Mouse (Mus musculus) kidney, adult 2 months (tissue): Measurements from ENCODE around the gene Wasf3. TPM values are rescaled to one million over a fixed set of nuclear protein-coding genes. Genes with fewer than 3 reads are reported as not detected.

Source experiments
- DNase-seq: peaks from one replicate; pipeline ENCODE4 v3.0.0; 2021
- H3K27ac ChIP-seq: fragments of 200-500 bp; 2 replicates; pipeline ENCODE4 v1.5.1; 2012; ENCODE audit warnings: low read depth, low read length, control low read depth, inconsistent platforms; ENCODE audit not compliant: insufficient read depth
- H3K27me3 ChIP-seq: fragments of 200-500 bp; replicated peaks from 2 replicates; pipeline ENCODE4 v1.6.1; 2012; ENCODE audit warnings: mild to moderate bottlenecking, moderate library complexity, low read length, inconsistent platforms; ENCODE audit not compliant: control insufficient read depth, insufficient read depth
- H3K36me3 ChIP-seq: fragments of 200-500 bp; 2 replicates; pipeline ENCODE4 v1.6.1; 2012; ENCODE audit warnings: mild to moderate bottlenecking, moderate library complexity, low read length, inconsistent platforms; ENCODE audit not compliant: control insufficient read depth, insufficient read depth
- H3K4me1 ChIP-seq: fragments of 200-500 bp; 2 replicates; pipeline ENCODE4 v1.6.1; 2011; ENCODE audit warnings: low read length; ENCODE audit not compliant: control insufficient read depth, insufficient read depth
- H3K4me3 ChIP-seq: fragments of 200-500 bp; 2 replicates; pipeline ENCODE4 v1.5.1; 2011; ENCODE audit warnings: mild to moderate bottlenecking, low read depth, low read length, control low read depth; ENCODE audit not compliant: insufficient read depth
- CTCF ChIP-seq: fragments of 200-500 bp; conservative IDR thresholded peaks from 2 replicates; pipeline ENCODE4 v1.5.1; 2011; ENCODE audit warnings: low read depth, mild to moderate bottlenecking, control low read depth, low read length, moderate library complexity, mixed read lengths; ENCODE audit not compliant: insufficient read depth, insufficient read length
- POLR2A ChIP-seq: fragments of 200-500 bp; IDR thresholded peaks from one replicate; pipeline ENCODE4 v1.6.1; 2011; ENCODE audit warnings: low read depth, low read length, control low read depth
- WGBS: fragments of 180-500 bp; shearing (Covaris S2); methylation state at CpG from one replicate; pipeline ENCODE4 v1.1.7; 2018; 5-methylcytosine and 5-hydroxymethylcytosine counted together
- polyA plus RNA-seq: library from polyadenylated mRNA; depleted of rRNA; stranded (reverse); fragments of >200 nt; gene quantifications from 2 replicates; pipeline ENCODE4 v1.2.3, GENCODE M21; 2012

The Wasf3 gene
- polyA plus RNA-seq, 1 experiment, result 5.9 TPM

DNA sequence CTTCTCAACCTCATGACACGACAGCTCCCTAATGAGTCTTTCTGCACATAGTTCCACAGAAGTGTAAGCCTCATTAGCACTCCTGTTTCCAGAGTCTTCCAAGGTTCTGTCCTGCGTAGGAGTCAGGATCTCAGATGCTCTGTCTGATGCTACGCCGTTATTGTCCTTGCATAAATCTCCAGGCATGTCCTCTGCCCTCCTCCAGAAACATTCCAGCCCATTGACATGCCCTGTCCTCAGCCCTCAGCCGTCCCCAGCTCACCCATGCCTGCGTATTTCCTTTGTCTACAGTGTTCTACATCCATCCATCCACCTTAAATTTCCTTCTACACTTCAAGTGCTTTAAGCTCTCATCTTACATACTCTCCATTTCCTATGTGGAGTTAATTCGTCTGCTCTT is 32.8 kb upstream of the Wasf3 start:
- no peak overlapping the region for H3K27ac ChIP-seq
- no peak overlapping the region for H3K4me3 ChIP-seq
- WGBS, result 47% methylated on average over 7 of the region's 7 CpGs
- TF ChIP-seq POLR2A (no peak), CTCF (no peak)
- no peaks in the 10 kb centered on the region for H3K36me3 ChIP-seq
- no peak for DNase-seq
- no peaks in the 10 kb centered on the region for H3K27me3 ChIP-seq
- no peaks in the 10 kb centered on the region for H3K4me1 ChIP-seq

GRCm38 (mm10) chr5:146360386-146360785 is 24.4 kb upstream of the Wasf3 start:
- no peak for TF ChIP-seq POLR2A
- no peak for TF ChIP-seq CTCF
- Histone ChIP-seq H3K27ac (no peak overlapping the region), H3K4me3 (no peak overlapping the region), H3K27me3 (no peaks in the 10 kb centered on the region; the same call in 1 of the 2 replicates), H3K36me3 (no peaks in the 10 kb centered on the region), H3K4me1 (no peaks in the 10 kb centered on the region)
- WGBS, result 23% methylated on average over 10 of the region's 10 CpGs
- DNase-seq, result peak; percentile 12

DNA sequence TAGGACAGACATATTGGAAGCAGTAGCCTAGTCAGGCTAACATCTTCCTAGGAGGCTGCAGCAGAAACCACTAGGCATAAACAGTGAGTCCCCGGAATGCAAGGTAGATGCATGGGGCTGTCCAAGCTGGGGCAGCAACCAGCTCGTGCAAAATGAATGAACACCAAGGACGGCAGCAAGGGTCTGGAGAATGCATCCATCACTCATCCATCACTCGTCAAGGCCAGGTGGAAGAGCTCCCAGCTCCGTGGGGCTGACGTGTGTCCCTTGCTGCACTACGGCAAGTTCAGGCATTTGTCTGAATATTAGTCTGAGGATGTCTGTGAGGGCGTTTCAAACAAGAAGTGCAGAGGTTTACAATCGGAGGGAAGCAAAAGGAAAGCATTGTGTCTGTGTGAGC is 22.1 kb upstream of the Wasf3 start:
- TF ChIP-seq CTCF, result no peak
- no peak for TF ChIP-seq POLR2A
- WGBS, result 84% methylated on average over 9 of the region's 9 CpGs
- no peak for DNase-seq

GRCm38 (mm10) chr5:146368356-146368755 is 16.4 kb upstream of the Wasf3 start:
- TF ChIP-seq POLR2A (no peak), CTCF (no peak)
- DNase-seq, result no peak
- H3K4me1 ChIP-seq, result no peaks in the 10 kb centered on the region
- H3K27me3 ChIP-seq, result no peaks in the 10 kb centered on the region
- H3K36me3 ChIP-seq, result no peaks in the 10 kb centered on the region
- H3K4me3 ChIP-seq, result no peak overlapping the region
- no peak overlapping the region for H3K27ac ChIP-seq
- WGBS, result 69% methylated on average over 2 of the region's 2 CpGs

More for the DNA sequence above, 22.1 kb upstream of the Wasf3 start:
- H3K36me3 ChIP-seq, result no peaks in the 10 kb centered on the region
- H3K4me3 ChIP-seq, result no peak overlapping the region
- H3K27me3 ChIP-seq, result no peaks in the 10 kb centered on the region; the same call in 1 of the 2 replicates
- H3K27ac ChIP-seq, result no peak overlapping the region
- H3K4me1 ChIP-seq, result no peaks in the 10 kb centered on the region

DNA sequence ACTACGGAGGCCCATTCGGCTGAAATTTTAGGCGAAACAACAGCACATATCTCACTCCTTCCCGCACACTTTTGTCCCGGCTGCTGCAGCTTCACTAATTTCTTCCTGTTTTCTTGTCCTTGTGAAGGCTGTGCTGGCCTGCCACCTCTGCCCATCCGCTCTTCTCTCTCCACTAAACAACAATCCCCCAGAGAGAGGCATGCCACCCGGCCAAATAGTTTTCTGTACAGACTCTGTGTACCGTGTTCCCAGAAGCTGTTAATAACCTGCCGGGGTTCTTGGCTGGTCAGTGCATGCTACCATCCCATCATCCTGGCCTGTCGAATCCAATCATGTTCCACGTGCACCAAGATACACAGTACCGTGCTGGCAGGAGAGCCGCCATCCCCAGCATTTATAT is 15.8 kb upstream of the Wasf3 start:
- Histone ChIP-seq H3K27me3 (no peaks in the 10 kb centered on the region), H3K27ac (no peak overlapping the region), H3K36me3 (no peaks in the 10 kb centered on the region), H3K4me1 (no peaks in the 10 kb centered on the region), H3K4me3 (no peak overlapping the region)
- no peak for DNase-seq
- WGBS, result 87% methylated on average over 13 of the region's 13 CpGs
- TF ChIP-seq CTCF (no peak), POLR2A (no peak)

GRCm38 (mm10) chr5:146370794-146371193 is 14.0 kb upstream of the Wasf3 start:
- H3K27me3 ChIP-seq, result no peaks in the 10 kb centered on the region
- DNase-seq, result no peak
- no peak overlapping the region for H3K27ac ChIP-seq
- H3K4me3 ChIP-seq, result no peak overlapping the region
- H3K36me3 ChIP-seq, result no peaks in the 10 kb centered on the region
- WGBS, result 72% methylated on average over 8 of the region's 8 CpGs
- TF ChIP-seq POLR2A (no peak), CTCF (no peak)
- no peaks in the 10 kb centered on the region for H3K4me1 ChIP-seq

DNA sequence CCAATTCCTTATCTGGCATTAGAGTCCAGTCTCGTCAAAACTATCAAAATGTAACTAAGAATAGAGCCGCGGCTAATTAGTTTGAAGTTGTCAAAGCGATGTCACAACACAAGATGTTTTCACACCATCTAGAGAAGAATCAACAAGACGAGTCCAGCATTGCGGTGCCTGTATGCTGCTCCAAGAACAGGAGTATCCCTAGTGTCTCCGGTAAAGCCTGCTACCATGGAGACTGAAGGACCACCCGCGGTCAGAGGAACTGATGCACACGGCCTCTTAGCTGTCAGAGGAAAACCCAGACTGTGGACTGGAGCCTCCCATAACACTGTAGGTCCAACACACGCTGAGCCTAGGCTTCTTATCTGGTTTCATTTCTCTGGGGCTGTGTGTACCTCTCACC is 11.5 kb upstream of the Wasf3 start:
- no peak overlapping the region for H3K27ac ChIP-seq
- WGBS, result 86% methylated on average over 11 of the region's 11 CpGs
- TF ChIP-seq POLR2A (no peak), CTCF (no peak)
- H3K4me1 ChIP-seq, result no peaks in the 10 kb centered on the region
- no peaks in the 10 kb centered on the region for H3K36me3 ChIP-seq
- H3K4me3 ChIP-seq, result no peak overlapping the region
- DNase-seq, result no peak
- no peaks in the 10 kb centered on the region for H3K27me3 ChIP-seq

DNA sequence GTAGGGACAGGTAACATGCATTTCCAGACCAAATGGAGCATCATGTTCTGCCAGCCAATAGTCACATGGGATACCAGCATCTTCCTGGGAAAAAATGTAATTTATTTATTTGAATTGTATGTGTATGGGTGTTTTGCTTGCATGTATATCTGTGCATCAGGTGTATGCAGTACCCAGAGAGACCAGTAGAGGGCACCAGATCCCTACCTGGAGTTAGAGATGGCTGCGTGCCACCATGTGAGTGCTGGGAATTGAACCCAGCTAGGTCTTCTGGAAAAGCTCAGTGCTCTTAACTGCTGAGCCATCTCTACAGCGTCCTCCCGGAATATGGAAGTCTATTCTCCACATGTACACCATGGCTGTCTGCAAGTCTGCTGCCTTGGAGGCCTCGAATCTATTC is 8.2 kb upstream of the Wasf3 start:
- H3K27me3 ChIP-seq, result no peaks in the 10 kb centered on the region
- H3K4me1 ChIP-seq, result no peaks in the 10 kb centered on the region
- no peak overlapping the region for H3K4me3 ChIP-seq
- TF ChIP-seq CTCF (peak; percentile 54), POLR2A (no peak)
- 87% methylated on average over 4 of the region's 4 CpGs for WGBS
- H3K27ac ChIP-seq, result no peak overlapping the region
- DNase-seq, result peak; percentile 19
- no peaks in the 10 kb centered on the region for H3K36me3 ChIP-seq
